Mouse (Mus musculus): ENCODE results near the gene Clock.

- no peak for TF ChIP-seq CTCF (IDR thresholded peaks at IDR 0.05; ENCODE audit: borderline replicate concordance, insufficient read depth, low read length)
- no peak for TF ChIP-seq POLR2A (IDR thresholded peaks at IDR 0.05; ENCODE audit: low read depth, low read length)
These were observed 22.7 kb upstream of the Clock start for GRCm38 (mm10) chr5:76327296-76327695.
